In the genomic region with DNA sequence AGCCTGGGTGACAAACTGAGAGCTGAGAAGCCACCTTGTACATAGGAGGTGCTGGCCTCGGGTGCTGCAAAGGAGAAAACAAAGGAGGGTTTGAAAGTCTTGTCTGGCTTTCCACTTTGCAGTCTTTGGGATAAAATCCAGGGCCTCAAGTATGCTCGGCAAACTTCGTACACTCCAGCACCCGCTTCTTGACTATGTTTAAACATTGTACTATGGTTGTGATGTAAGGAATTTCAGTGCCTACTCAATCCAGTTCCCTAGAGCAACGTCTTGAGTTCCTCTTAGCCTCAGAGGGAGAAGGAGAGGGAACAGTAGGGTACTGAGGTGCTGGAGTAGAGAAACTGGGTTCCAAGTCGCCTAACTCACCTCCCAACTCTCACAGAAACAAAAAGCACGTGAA, we compare ENCODE assay signal across 25 mouse cellular contexts.
DNase-seq lines count a peak whose midpoint lies in the region; ATAC-seq and TF ChIP-seq lines count a peak whose summit lies in the region.
"Had no signal": no experiment of that assay in that cellular context is flagged by ENCODE, and none has a peak within 500 bp of the region (broad histone marks: within the 10 kb centered on the region; RNA-seq: fewer than 3 reads in every experiment).

No protein-coding gene starts in this region.

- H3K4me1 ChIP-seq in lung, embryonic 15.5 days: peaks cover 16% of the 10 kb centered on the region; the same call in 1 of the 2 replicates
- no peaks in the 10 kb centered on the region for H3K4me1 ChIP-seq in lung, postnatal 0 days (ENCODE audit: insufficient read depth, low read depth, low read length)
- H3K4me1 ChIP-seq: embryonic facial prominence, embryonic 10.5 days had no signal

- no peak for DNase-seq in lung, postnatal 14 days
- peak; percentile 49 for DNase-seq in lung, postnatal 0 days (ENCODE audit: low spot score)
- DNase-seq in lung, postnatal 25 days (ENCODE audit: low spot score): peak; percentile 43
- DNase-seq in testis, postnatal 10 days (ENCODE audit: low spot score): no peak
- DNase-seq in frontal cortex, postnatal 14 days (ENCODE audit: low spot score in 2 of 2): no peak
- no peak for DNase-seq in B cell, adult 2 months
- DNase-seq: adrenal gland, adult 8-10 months; adrenal gland, postnatal 14 days; adrenal gland, postnatal 36 days; cerebellum, adult 11-12 months; cerebellum, adult 2 months; cerebellum, adult 9-10 months; cerebellum, postnatal 10 days; cerebellum, postnatal 25 days had no signal

- H3K27me3 ChIP-seq in lung, embryonic 15.5 days: no peaks in the 10 kb centered on the region
- H3K27me3 ChIP-seq in lung, postnatal 0 days (replicated peaks; ENCODE audit: insufficient read depth, low read length): no peaks in the 10 kb centered on the region
- H3K27me3 ChIP-seq: CH12.LX; embryonic facial prominence, embryonic 12.5 days; forebrain, embryonic 12.5 days; Patski had no signal

- no peak overlapping the region for H3K4me2 ChIP-seq in lung, embryonic 15.5 days
- no peak overlapping the region for H3K4me2 ChIP-seq in lung, postnatal 0 days (replicated peaks; ENCODE audit: low read depth, low read length)
- H3K4me2 ChIP-seq: embryonic facial prominence, embryonic 12.5 days; forebrain, embryonic 12.5 days had no signal

- 50% methylated on average over 7 of the region's 7 CpGs for WGBS in lung, embryonic 15.5 days
- WGBS in lung, postnatal 0 days: 45% methylated on average over 7 of the region's 7 CpGs

- H3K4me3 ChIP-seq in lung, embryonic 15.5 days: no peak overlapping the region
- H3K4me3 ChIP-seq in lung, postnatal 0 days (ENCODE audit: low read depth, low read length): no peak overlapping the region
- H3K4me3 ChIP-seq: embryonic facial prominence, embryonic 10.5 days; embryonic facial prominence, embryonic 12.5 days; forebrain, embryonic 12.5 days had no signal

- H3K9ac ChIP-seq in lung, embryonic 15.5 days: no peak overlapping the region
- H3K9ac ChIP-seq in lung, postnatal 0 days (replicated peaks; ENCODE audit: low read depth): no peak overlapping the region
- H3K9ac ChIP-seq: embryonic facial prominence, embryonic 12.5 days; forebrain, embryonic 12.5 days had no signal

- peak overlapping the region; percentile 54 for H3K27ac ChIP-seq in lung, embryonic 15.5 days
- no peak overlapping the region for H3K27ac ChIP-seq in lung, postnatal 0 days (ENCODE audit: low read length)
- H3K27ac ChIP-seq: embryonic facial prominence, embryonic 10.5 days; embryonic facial prominence, embryonic 12.5 days; forebrain, embryonic 12.5 days had no signal

- H3K36me3 ChIP-seq in lung, embryonic 15.5 days: no peaks in the 10 kb centered on the region
- no peaks in the 10 kb centered on the region for H3K36me3 ChIP-seq in lung, postnatal 0 days (ENCODE audit: insufficient read depth, low read length)
- H3K36me3 ChIP-seq: embryonic facial prominence, embryonic 10.5 days; embryonic facial prominence, embryonic 12.5 days; forebrain, embryonic 12.5 days; G1E had no signal

- ATAC-seq in lung, embryonic 15.5 days (ENCODE audit: borderline replicate concordance, extremely low read depth, low FRiP score, low TSS enrichment): peak; percentile 35; the same call in 1 of the 2 replicates
- ATAC-seq in lung, postnatal 0 days: peak; percentile 72
- ATAC-seq: activated CD4-positive, CD25-positive, alpha-beta regulatory T cell, adult 4 months; CD4-positive, CD25-positive, alpha-beta regulatory T cell, adult 4 months; forebrain, embryonic 14.5 days; forebrain, embryonic 16.5 days; Patski had no signal

- no peaks in the 10 kb centered on the region for H3K9me3 ChIP-seq in lung, embryonic 15.5 days
- no peaks in the 10 kb centered on the region for H3K9me3 ChIP-seq in lung, postnatal 0 days (ENCODE audit: low read length)
- H3K9me3 ChIP-seq: embryonic facial prominence, embryonic 10.5 days; embryonic facial prominence, embryonic 12.5 days; forebrain, embryonic 12.5 days had no signal

- TF ChIP-seq CTCF in lung, postnatal 0 days (IDR thresholded peaks at IDR 0.05): no peak

- no peak for TF ChIP-seq EP300 in lung, postnatal 0 days (IDR thresholded peaks at IDR 0.05)

Comparison
In these comparisons a context has a peak if more than half of its experiments do, and no peak if none do; other contexts are left out.
1. DNase-seq: peak in lung, postnatal 0 days (single experiment) and lung, postnatal 25 days (single experiment); none in lung, postnatal 14 days (single experiment), testis, postnatal 10 days (single experiment), frontal cortex, postnatal 14 days (0 of 2) and B cell, adult 2 months (0 of 2).